Mouse (Mus musculus) lung, embryonic 14.5 days (tissue): ENCODE measurements around the gene 2410131K14Rik. TPM values are rescaled to one million over a fixed set of nuclear protein-coding genes. Genes with fewer than 3 reads are reported as not detected.
A peak's percentile ranks its signal among the peaks of the same experiment; 100 is the strongest.

ENCODE experiments used
- ATAC-seq: fragments of 200-750 bp; cut with Nextera tagmentation; 2 replicates; pipeline ENCODE4 v1.8.0; 2017; ENCODE audit warnings: mild to moderate bottlenecking, moderate TSS enrichment, moderate library complexity; ENCODE audit not compliant: insufficient read depth
- DNase-seq: peaks from one replicate; pipeline ENCODE4 v3.0.0-alpha.2; 2015
- H3K27ac ChIP-seq: fragments of 300-500 bp; sonication (generic); 2 replicates; pipeline ENCODE4 v1.5.1; 2014; ENCODE audit warnings: low read depth, mild to moderate bottlenecking, moderate library complexity
- H3K27me3 ChIP-seq: fragments of 300-500 bp; sonication (generic); 2 replicates; pipeline ENCODE4 v1.6.1; 2014; ENCODE audit warnings: low read length, control low read depth; ENCODE audit not compliant: insufficient read depth
- H3K36me3 ChIP-seq: fragments of 300-500 bp; sonication (generic); 2 replicates; pipeline ENCODE4 v1.6.1; 2014; ENCODE audit warnings: control low read depth; ENCODE audit not compliant: insufficient read depth
- H3K4me1 ChIP-seq: fragments of 300-500 bp; sonication (generic); 2 replicates; pipeline ENCODE4 v1.6.1; 2014; ENCODE audit warnings: antibody characterized with exemption, control low read depth; ENCODE audit not compliant: insufficient read depth
- H3K4me2 ChIP-seq: fragments of 300-500 bp; sonication (generic); 2 replicates; pipeline ENCODE4 v1.6.1; 2014; ENCODE audit warnings: mild to moderate bottlenecking
- H3K4me3 ChIP-seq: fragments of 300-500 bp; sonication (generic); 2 replicates; pipeline ENCODE4 v1.5.1; 2014; ENCODE audit warnings: low read depth, low read length
- H3K9ac ChIP-seq: fragments of 300-500 bp; sonication (generic); 2 replicates; pipeline ENCODE4 v1.6.1; 2014
- H3K9me3 ChIP-seq: fragments of 300-500 bp; sonication (generic); 2 replicates; pipeline ENCODE4 v1.6.1; 2016; ENCODE audit warnings: low read depth, low read length, control low read depth
- CTCF ChIP-seq: IDR thresholded peaks from 2 replicates; pipeline ENCODE4 v1.5.1; 2016; ENCODE audit warnings: antibody characterized with exemption, low read depth
- WGBS: fragments of 180-500 bp; shearing (Covaris S2); extraction: QIAGEN DNeasy Blood & Tissue Kit; methylation state at CpG from one replicate; pipeline ENCODE4 v1.1.7; 2014; 5-methylcytosine and 5-hydroxymethylcytosine counted together
- polyA plus RNA-seq: library from polyadenylated mRNA; unstranded; fragments of >200 nt; fragmentation: Nextera tagmentation; extraction: Ambion mirVana; gene quantifications from 2 replicates; pipeline ENCODE4 v1.2.1, GENCODE M21; 2014

The 2410131K14Rik gene
- 9.7 and 9.9 TPM in 2 replicates for polyA plus RNA-seq

DNA sequence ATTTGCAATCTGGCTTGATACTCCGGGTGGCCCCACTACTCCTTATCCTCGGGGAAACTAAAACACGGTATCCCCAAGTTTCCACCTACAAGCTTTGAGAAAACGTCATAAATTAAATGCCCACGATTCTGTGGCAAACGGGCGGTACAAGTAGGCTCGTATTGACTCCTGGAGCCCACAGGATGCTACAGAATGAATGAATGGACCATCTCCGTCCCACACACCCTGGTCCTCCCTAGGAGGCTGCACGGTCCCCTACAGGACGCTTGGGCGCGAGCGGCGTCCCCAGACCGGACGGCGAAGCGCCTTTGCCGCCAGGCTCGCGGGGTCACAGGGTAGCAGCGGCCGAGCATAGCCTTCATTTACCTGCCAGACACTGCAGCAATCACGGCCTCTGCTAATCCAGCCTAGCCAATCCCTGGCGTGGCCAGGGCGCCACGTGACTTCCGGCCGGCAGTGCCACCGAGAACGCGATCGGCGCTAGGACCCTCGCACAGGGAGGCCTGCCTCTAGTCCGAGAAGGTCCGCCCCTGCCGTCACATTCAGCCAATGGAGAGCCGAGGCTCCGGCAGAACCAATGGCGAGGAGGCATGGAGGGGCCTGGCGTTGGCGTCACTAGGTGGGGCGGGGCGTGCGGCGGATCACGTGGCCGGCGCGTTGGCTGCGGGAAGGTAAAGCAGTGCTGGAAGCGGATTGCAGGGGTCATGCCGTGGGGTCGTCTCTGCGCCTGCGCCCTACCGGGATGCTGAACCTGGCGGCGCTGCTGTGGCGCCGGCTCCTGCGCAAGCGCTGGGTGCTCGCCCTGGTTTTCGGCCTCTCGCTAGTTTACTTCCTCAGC, at the start of gene 2410131K14Rik, which contains the start of gene Rnft2:
Gene 2410131K14Rik (plus strand): TSS at position 622 of the 838 bp plus-strand sequence.
Gene Rnft2 (minus strand): TSS at position 511 of the 838 bp plus-strand sequence.
- 0 out of 2 replicates have a peak, but pooled peaks cover 7% of the 10 kb centered on the region for H3K36me3 ChIP-seq
- DNase-seq (peak; percentile 100), ATAC-seq (peak; percentile 100)
- 0 out of 2 replicates have a peak, but pooled peaks have one; percentile 18 for TF ChIP-seq CTCF
- H3K4me3 ChIP-seq = peak within 1 kb of the TSS; percentile 70
- under 1% methylated on average over 68 of the region's 68 CpGs for WGBS
- no peaks in the 10 kb centered on the region for H3K27me3 ChIP-seq
- H3K9me3 ChIP-seq = no peaks in the 10 kb centered on the region
- peak within 1 kb of the TSS; percentile 68 for H3K9ac ChIP-seq
- 0 out of 2 replicates have a peak, but pooled peaks cover 7% of the 10 kb centered on the region for H3K4me1 ChIP-seq
- H3K4me2 ChIP-seq = peak within 1 kb of the TSS; percentile 65
- peak within 1 kb of the TSS; percentile 63; the same call in 1 of the 2 replicates for H3K27ac ChIP-seq

- H3K27ac ChIP-seq = no peak overlapping the region
- no peak for TF ChIP-seq CTCF
- no peaks in the 10 kb centered on the region for H3K27me3 ChIP-seq
- H3K4me3 ChIP-seq = no peak overlapping the region
- ATAC-seq (no peak), DNase-seq (no peak)
- 75% methylated on average over 13 of the region's 13 CpGs for WGBS
- H3K4me1 ChIP-seq = no peaks in the 10 kb centered on the region
- no peaks in the 10 kb centered on the region for H3K9me3 ChIP-seq
- H3K4me2 ChIP-seq = no peak overlapping the region
- no peak overlapping the region for H3K9ac ChIP-seq
- no peaks in the 10 kb centered on the region for H3K36me3 ChIP-seq
Measured at GRCm38 (mm10) chr5:118197421-118197820, 47.6 kb upstream of the 2410131K14Rik start.

GRCm38 (mm10) chr5:118199670-118200069, 45.4 kb upstream of the 2410131K14Rik start:
- H3K27ac ChIP-seq = no peak overlapping the region
- H3K4me2 ChIP-seq = no peak overlapping the region
- no peaks in the 10 kb centered on the region for H3K4me1 ChIP-seq
- no peak for TF ChIP-seq CTCF
- H3K9ac ChIP-seq = no peak overlapping the region
- H3K36me3 ChIP-seq = no peaks in the 10 kb centered on the region
- no peaks in the 10 kb centered on the region for H3K9me3 ChIP-seq
- no peak overlapping the region for H3K4me3 ChIP-seq
- DNase-seq (no peak), ATAC-seq (no peak)
- 60% methylated on average over 5 of the region's 5 CpGs for WGBS
- no peaks in the 10 kb centered on the region for H3K27me3 ChIP-seq

DNA sequence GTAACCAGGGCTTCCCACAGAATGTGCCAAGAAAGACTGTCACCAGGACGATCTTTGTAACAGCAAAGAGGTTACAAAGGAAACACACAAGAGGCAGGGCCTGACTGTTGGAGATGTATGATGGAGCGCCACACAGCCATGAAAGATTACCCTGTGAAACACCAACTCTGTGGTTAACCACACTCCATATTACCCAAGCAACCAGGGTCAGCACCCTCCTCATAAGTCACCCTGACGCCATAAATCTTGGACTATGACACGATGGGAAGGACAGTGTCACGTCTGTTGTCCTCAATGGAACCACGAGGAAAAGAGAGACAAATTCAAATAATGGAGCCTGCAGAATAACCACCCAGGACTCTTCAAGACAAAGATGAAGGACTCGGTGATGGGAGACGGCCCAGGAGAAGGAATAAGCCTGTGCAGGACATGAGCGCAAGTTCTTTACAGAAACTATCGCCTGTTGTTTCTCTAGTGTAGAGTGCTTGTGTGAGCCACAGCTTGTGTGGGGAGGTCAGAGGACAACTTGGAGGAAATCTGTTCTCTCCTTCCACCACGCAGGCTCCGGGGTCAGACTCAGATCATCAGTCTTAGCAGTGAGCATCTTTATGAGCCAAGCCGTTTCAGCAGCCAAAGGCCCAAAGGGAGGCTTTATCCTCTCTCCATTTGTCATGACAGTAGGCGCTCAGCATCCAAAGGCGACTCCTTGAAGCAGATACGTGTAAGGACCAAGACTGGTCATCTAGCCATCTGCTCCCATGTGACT, 40.2 kb upstream of the 2410131K14Rik start:
- Histone ChIP-seq H3K4me1 (no peaks in the 10 kb centered on the region), H3K4me2 (no peak overlapping the region), H3K9me3 (no peaks in the 10 kb centered on the region), H3K4me3 (no peak overlapping the region), H3K36me3 (no peaks in the 10 kb centered on the region), H3K9ac (no peak overlapping the region), H3K27me3 (no peaks in the 10 kb centered on the region), H3K27ac (no peak overlapping the region)
- no peak for ATAC-seq
- WGBS = 45% methylated on average over 16 of the region's 16 CpGs
- no peak for TF ChIP-seq CTCF
- DNase-seq = no peak

DNA sequence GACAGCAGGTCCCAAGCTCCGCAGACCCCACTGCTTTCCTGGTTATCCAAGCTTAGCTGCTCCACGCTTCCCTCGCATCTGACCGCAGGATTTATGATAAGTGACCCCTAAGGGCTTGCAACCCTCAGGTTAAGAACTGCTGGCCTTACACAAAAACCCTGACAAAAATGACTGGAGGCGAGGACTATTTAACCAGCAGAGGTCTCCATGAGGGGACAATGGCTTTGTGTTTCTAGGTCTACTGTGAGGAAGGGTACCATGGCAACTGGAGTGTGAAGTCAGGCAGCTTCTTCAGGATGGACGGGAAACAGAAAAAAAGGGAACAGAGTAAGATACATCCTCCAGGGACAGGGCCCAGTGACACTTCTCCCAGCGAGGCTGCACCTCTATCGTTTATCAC, 39.2 kb upstream of the 2410131K14Rik start:
- no peak overlapping the region for H3K4me3 ChIP-seq
- no peak for ATAC-seq
- no peak for TF ChIP-seq CTCF
- H3K27me3 ChIP-seq = no peaks in the 10 kb centered on the region
- H3K4me2 ChIP-seq = no peak overlapping the region
- DNase-seq = no peak
- no peak overlapping the region for H3K27ac ChIP-seq
- no peaks in the 10 kb centered on the region for H3K9me3 ChIP-seq
- no peaks in the 10 kb centered on the region for H3K36me3 ChIP-seq
- H3K9ac ChIP-seq = no peak overlapping the region
- H3K4me1 ChIP-seq = no peaks in the 10 kb centered on the region
- 83% methylated on average over 8 of the region's 8 CpGs for WGBS

DNA sequence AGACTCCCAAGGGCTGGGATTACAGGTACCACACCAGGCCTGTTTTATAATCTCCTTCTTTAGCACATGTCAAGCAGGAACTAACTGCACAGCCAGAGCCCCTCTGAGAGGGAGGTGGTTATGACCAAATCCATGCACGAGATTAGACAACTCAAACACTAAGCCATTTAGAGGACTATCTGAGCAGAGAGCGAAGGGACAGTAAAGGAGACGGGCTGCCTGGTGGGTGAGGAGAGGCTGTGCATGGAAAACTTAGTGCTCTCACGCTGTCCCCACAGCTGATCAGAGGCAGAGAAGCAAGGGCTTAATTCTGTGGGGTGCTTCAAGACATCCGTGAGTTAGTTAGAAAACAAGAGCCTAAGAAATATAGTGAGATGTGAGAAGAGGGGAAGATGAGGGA, 31.0 kb upstream of the 2410131K14Rik start:
- peak overlapping the region; percentile 46 for H3K9ac ChIP-seq

More for the DNA sequence above, 31.0 kb upstream of the 2410131K14Rik start:
- Histone ChIP-seq H3K9me3 (no peaks in the 10 kb centered on the region), H3K27me3 (no peaks in the 10 kb centered on the region), H3K4me3 (peak overlapping the region; percentile 34), H3K4me1 (0 out of 2 replicates have a peak, but pooled peaks cover 4% of the 10 kb centered on the region), H3K4me2 (peak overlapping the region; percentile 75), H3K27ac (no peak overlapping the region), H3K36me3 (no peaks in the 10 kb centered on the region)
- DNase-seq (no peak), ATAC-seq (peak; percentile 5; the same call in 1 of the 2 replicates)
- WGBS = 15% methylated on average over 5 of the region's 5 CpGs
- TF ChIP-seq CTCF = no peak
